Mouse (Mus musculus) T-helper 2 cell (primary cell): ENCODE results near the gene Sertad2.

Experiments
- in situ Hi-C: fragments of 300-600 bp; cut with MboI, MseI; formaldehyde crosslinking; loops from one replicate; pipeline ENCODE4 v1.15.1; 2025; ENCODE audit warnings: high pct_unique_total_duplicates

The Sertad2 gene

GRCm38 (mm10) chr11:20643161-20643560 lies 100.1 kb downstream of the Sertad2 start:
- in situ Hi-C loops: loop anchor here (5.0 kb wide), 1 partner anchor 186 kb away; no protein-coding TSS in a partner anchor

GRCm38 (mm10) chr11:20644166-20644565 lies 101.1 kb downstream of the Sertad2 start:
- in situ Hi-C loops: loop anchor here (5.0 kb wide), 1 partner anchor 187 kb away; no protein-coding TSS in a partner anchor

GRCm38 (mm10) chr11:20644872-20645271 lies 101.8 kb downstream of the Sertad2 start:
- in situ Hi-C loops: loop anchor here (5.0 kb wide), 1 partner anchor 188 kb away; no protein-coding TSS in a partner anchor

- in situ Hi-C loops: no loop called here
These were observed 102.5 kb downstream of the Sertad2 start for GRCm38 (mm10) chr11:20645521-20645920.

GRCm38 (mm10) chr11:20646142-20646541 lies 103.1 kb downstream of the Sertad2 start:
- in situ Hi-C loops: no loop called here

GRCm38 (mm10) chr11:20646986-20647726 lies 104.1 kb downstream of the Sertad2 start:
- in situ Hi-C loops: no loop called here

GRCm38 (mm10) chr11:20647902-20648625 lies 105.0 kb downstream of the Sertad2 start:
- in situ Hi-C loops: no loop called here

GRCm38 (mm10) chr11:20649477-20649876 lies 106.4 kb downstream of the Sertad2 start:
- in situ Hi-C loops: no loop called here

GRCm38 (mm10) chr11:20650006-20650639 lies 107.1 kb downstream of the Sertad2 start:
- in situ Hi-C loops: no loop called here

- in situ Hi-C loops: no loop called here
These were observed 108.1 kb downstream of the Sertad2 start for GRCm38 (mm10) chr11:20651166-20651565.

- in situ Hi-C loops: loop anchor here (5.0 kb wide), 1 partner anchor 251 kb away; no protein-coding TSS in a partner anchor
These were observed 113.0 kb downstream of the Sertad2 start for GRCm38 (mm10) chr11:20655795-20656710.

GRCm38 (mm10) chr11:20656711-20657057 lies 113.6 kb downstream of the Sertad2 start:
- in situ Hi-C loops: loop anchor here (5.0 kb wide), 1 partner anchor 251 kb away; no protein-coding TSS in a partner anchor

- in situ Hi-C loops: loop anchor here (5.0 kb wide), 1 partner anchor 248 kb away; no protein-coding TSS in a partner anchor
These were observed 116.0 kb downstream of the Sertad2 start for GRCm38 (mm10) chr11:20659094-20659493.

GRCm38 (mm10) chr11:20660111-20661097 lies 117.4 kb downstream of the Sertad2 start:
- in situ Hi-C loops: no loop called here

GRCm38 (mm10) chr11:20661652-20662051 lies 118.6 kb downstream of the Sertad2 start:
- in situ Hi-C loops: no loop called here

GRCm38 (mm10) chr11:20662811-20663210 lies 119.8 kb downstream of the Sertad2 start:
- in situ Hi-C loops: no loop called here

- in situ Hi-C loops: no loop called here
These were observed 120.6 kb downstream of the Sertad2 start for GRCm38 (mm10) chr11:20663580-20664198.

GRCm38 (mm10) chr11:20664878-20665277 lies 121.8 kb downstream of the Sertad2 start:
- in situ Hi-C loops: no loop called here

GRCm38 (mm10) chr11:20671789-20672392 lies 128.8 kb downstream of the Sertad2 start:
- in situ Hi-C loops: no loop called here
